Mouse (Mus musculus) heart, embryonic 14.5 days (tissue): ENCODE results near the gene Slc22a28. TPM values are rescaled to one million over a fixed set of nuclear protein-coding genes. Genes with fewer than 3 reads are reported as not detected.
"Not testable (repeated sequence)": the region's sequence is repeated elsewhere in the genome, so short reads cannot be mapped to it uniquely, and the experiment has no call there.

ENCODE experiments used
- ATAC-seq: fragments of 200-750 bp; cut with Nextera tagmentation; 2 replicates; pipeline ENCODE4 v1.8.0; 2017; ENCODE audit warnings: low read depth, moderate TSS enrichment; ENCODE audit not compliant: insufficient number of reproducible peaks, insufficient read depth, low FRiP score
- H3K27ac ChIP-seq, 2 experiments: fragments of 200-500 bp in 1 of 2; fragments of 300-500 bp in 1 of 2; sonication (generic) in 1 of 2; replicated peaks in 1 of 2; 2 replicates each; pipeline ENCODE4 v1.5.1; 2012 to 2014; ENCODE audit warnings: low read depth in 2 of 2, low read length in 2 of 2, control low read depth in 1 of 2, mild to moderate bottlenecking in 1 of 2, mixed read lengths in 1 of 2; ENCODE audit not compliant: control insufficient read depth in 1 of 2, insufficient read depth in 1 of 2
- H3K27me3 ChIP-seq: fragments of 300-500 bp; sonication (generic); 2 replicates; pipeline ENCODE4 v1.6.1; 2014; ENCODE audit warnings: mild to moderate bottlenecking, low read length, control low read depth; ENCODE audit not compliant: control insufficient read depth, insufficient read depth
- H3K36me3 ChIP-seq: fragments of 300-500 bp; sonication (generic); 2 replicates; pipeline ENCODE4 v1.6.1; 2014; ENCODE audit warnings: mild to moderate bottlenecking, control low read depth, low read length, mixed read lengths; ENCODE audit not compliant: control insufficient read depth, insufficient read depth
- H3K4me1 ChIP-seq, 2 experiments: fragments of 200-500 bp in 1 of 2; fragments of 300-500 bp in 1 of 2; sonication (generic) in 1 of 2; 2 replicates each; pipeline ENCODE4 v1.6.1; 2012 to 2014; ENCODE audit warnings: low read length in 2 of 2, control low read depth in 1 of 2, mixed read lengths in 1 of 2; ENCODE audit not compliant: control insufficient read depth in 2 of 2, insufficient read depth in 2 of 2
- H3K4me2 ChIP-seq: fragments of 300-500 bp; sonication (generic); 2 replicates; pipeline ENCODE4 v1.6.1; 2014; ENCODE audit warnings: mild to moderate bottlenecking, low read length
- H3K4me3 ChIP-seq, 2 experiments: fragments of 200-500 bp in 1 of 2; fragments of 300-500 bp in 1 of 2; sonication (generic) in 1 of 2; 2 replicates each; pipeline ENCODE4 v1.5.1; 2012 to 2014; ENCODE audit warnings: low read length in 2 of 2, mild to moderate bottlenecking in 2 of 2, control low read depth in 1 of 2, low read depth in 1 of 2, moderate library complexity in 1 of 2; ENCODE audit not compliant: control insufficient read depth in 1 of 2, insufficient read depth in 1 of 2
- H3K9ac ChIP-seq: fragments of 300-500 bp; sonication (generic); 2 replicates; pipeline ENCODE4 v1.6.1; 2014; ENCODE audit warnings: mild to moderate bottlenecking, low read length
- H3K9me3 ChIP-seq: fragments of 300-500 bp; sonication (generic); 2 replicates; pipeline ENCODE4 v1.6.1; 2016; ENCODE audit warnings: low read length, control low read depth; ENCODE audit not compliant: control insufficient read depth
- WGBS: fragments of 180-500 bp; shearing (Covaris S2); extraction: QIAGEN DNeasy Blood & Tissue Kit; methylation state at CpG from one replicate; pipeline ENCODE4 v1.1.7; 2014; 5-methylcytosine and 5-hydroxymethylcytosine counted together
- polyA plus RNA-seq: library from polyadenylated mRNA; unstranded; fragments of >200 nt; fragmentation: Nextera tagmentation; extraction: Ambion mirVana; gene quantifications from 2 replicates; pipeline ENCODE4 v1.2.1, GENCODE M21; 2014

The Slc22a28 gene
- polyA plus RNA-seq = not detected in 2 replicates

GRCm38 (mm10) chr19:8131881-8132280 is at the start of gene Slc22a28:
TSS of gene Slc22a28 (minus strand) at chr19:8131982.
- H3K4me1 ChIP-seq, H3K27me3 ChIP-seq, H3K27ac ChIP-seq, H3K9me3 ChIP-seq, ATAC-seq, H3K36me3 ChIP-seq, H3K9ac ChIP-seq, H3K4me2 ChIP-seq, H3K4me3 ChIP-seq: not testable (repeated sequence)
- 79% methylated on average over 2 of the region's 3 CpGs for WGBS

- no peaks in the 10 kb centered on the region for H3K27me3 ChIP-seq
- H3K9me3 ChIP-seq = peaks cover 2% of the 10 kb centered on the region; the same call in 1 of the 2 replicates
- WGBS = 45% methylated on average over 2 of the region's 2 CpGs
- no peaks in the 10 kb centered on the region for H3K4me1 ChIP-seq
- no peak for ATAC-seq
- H3K9ac ChIP-seq = no peak overlapping the region
- no peak overlapping the region for H3K4me3 ChIP-seq
- H3K27ac ChIP-seq = no peak overlapping the region
- H3K4me2 ChIP-seq = no peak overlapping the region
- no peaks in the 10 kb centered on the region for H3K36me3 ChIP-seq
Observed at GRCm38 (mm10) chr19:8148787-8149523, 17.2 kb upstream of the Slc22a28 start.

DNA sequence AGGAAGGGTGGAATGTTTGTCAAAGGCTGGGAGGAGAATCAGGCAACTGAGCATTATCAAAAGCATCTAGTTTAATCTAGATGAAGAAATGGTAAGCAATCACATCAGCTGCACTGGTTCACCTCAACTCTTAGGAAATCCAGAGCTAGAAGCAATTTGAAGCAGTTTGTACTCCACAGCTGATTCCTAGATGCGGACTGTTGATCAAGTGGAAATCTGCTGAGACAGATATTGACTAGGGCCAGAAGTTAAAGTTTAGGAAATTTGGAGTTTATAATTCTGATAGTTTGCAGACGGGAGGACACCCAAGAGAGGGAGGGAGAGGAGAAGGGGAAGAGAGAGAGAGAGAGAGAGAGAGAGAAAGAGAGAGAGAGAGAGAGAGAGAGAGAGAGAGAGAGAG is 10.9 kb upstream of the Slc22a28 start:
- not testable (repeated sequence) for H3K27me3 ChIP-seq, H3K27ac ChIP-seq, H3K4me2 ChIP-seq, H3K4me3 ChIP-seq, H3K4me1 ChIP-seq, H3K36me3 ChIP-seq, ATAC-seq, H3K9me3 ChIP-seq, H3K9ac ChIP-seq
- WGBS = 81% methylated on average over 2 of the region's 2 CpGs

GRCm38 (mm10) chr19:8134127-8134841 is 2.5 kb upstream of the Slc22a28 start:
- not testable (repeated sequence) for H3K9me3 ChIP-seq, H3K4me3 ChIP-seq, H3K4me1 ChIP-seq, H3K36me3 ChIP-seq, H3K27ac ChIP-seq, H3K9ac ChIP-seq, H3K27me3 ChIP-seq, H3K4me2 ChIP-seq, ATAC-seq
- 63% methylated on average over 14 of the region's 14 CpGs for WGBS

DNA sequence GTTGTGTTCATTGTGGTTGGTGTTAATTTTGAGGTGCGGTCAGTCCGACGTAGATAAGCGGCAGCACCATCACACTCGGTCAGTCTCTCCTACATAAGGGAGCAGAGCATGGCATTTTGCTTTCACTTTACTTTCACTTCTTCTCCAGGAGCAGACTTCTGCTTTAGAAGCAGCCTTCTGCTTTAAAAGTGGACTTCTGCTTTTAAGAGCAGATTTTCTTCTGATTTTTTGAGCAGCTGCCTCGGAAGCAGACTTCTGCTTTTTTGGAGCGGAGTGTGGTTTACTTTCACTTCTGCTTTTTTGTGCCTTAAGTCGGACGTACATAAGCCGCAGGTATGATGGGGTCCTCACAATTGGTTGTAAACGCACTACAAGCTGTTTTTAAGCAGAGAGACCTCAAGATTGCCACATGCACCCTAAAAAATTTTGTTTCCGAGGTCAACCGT is 111.9 kb downstream of the Slc22a28 start:
- Histone ChIP-seq H3K4me1 (no peaks in the 10 kb centered on the region), H3K9me3 (0 out of 2 replicates have a peak, but pooled peaks cover 10% of the 10 kb centered on the region), H3K9ac (no peak overlapping the region), H3K4me2 (no peak overlapping the region), H3K27me3 (no peaks in the 10 kb centered on the region), H3K27ac (no peak overlapping the region), H3K36me3 (no peaks in the 10 kb centered on the region), H3K4me3 (no peak overlapping the region)
- 85% methylated on average over 13 of the region's 13 CpGs for WGBS
- no peak for ATAC-seq

DNA sequence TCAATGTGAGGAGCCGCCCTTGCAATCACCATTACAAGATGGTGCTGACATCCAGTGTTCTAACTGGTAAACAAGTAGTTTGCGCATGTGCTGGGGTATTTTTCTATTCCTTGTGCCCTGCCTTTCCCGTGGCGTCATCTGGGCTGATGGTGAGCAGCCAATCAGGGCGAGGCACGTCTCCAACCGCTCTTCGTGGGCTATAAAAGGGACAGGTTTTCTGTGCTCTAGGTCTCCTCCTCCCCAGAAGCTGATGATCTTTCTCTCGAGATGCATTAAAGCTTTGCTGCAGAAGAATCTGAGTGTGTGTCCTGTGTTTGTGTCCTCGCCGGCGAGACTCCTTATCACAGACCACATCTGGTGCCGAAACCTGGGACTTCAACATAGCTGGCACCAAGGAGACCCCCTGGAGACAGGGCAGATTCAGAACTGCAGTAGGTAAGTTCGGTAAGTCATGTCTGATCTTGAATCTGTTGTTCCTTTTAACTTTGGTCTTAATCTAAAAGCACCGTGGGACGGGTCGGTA is 112.4 kb downstream of the Slc22a28 start:
- H3K4me3 ChIP-seq, H3K9me3 ChIP-seq, ATAC-seq, H3K27me3 ChIP-seq, H3K36me3 ChIP-seq, H3K9ac ChIP-seq, H3K4me2 ChIP-seq, H3K4me1 ChIP-seq, H3K27ac ChIP-seq: not testable (repeated sequence)
- 88% methylated on average over 17 of the region's 17 CpGs for whole genome bisulfite sequencing

DNA sequence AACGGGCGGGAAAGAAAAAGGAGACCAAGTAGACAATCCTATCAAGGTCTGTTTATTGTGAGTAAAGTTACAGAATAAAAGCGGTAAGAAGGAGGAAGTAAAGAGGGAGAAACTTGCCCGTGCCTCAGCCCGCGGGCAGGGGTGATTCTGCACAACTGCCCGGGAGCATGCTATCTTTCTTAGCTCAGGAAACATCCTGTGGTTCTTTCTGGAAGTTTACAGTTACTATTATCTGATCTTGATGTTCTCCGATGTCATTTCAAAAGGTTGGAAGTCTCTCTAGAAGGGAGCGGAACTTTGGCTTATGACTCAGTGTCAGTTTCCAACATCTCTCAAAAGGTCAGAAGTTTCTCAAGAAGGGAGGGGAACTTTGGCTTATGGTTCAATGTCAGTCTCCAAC is 113.2 kb downstream of the Slc22a28 start:
- not testable (repeated sequence) for H3K36me3 ChIP-seq, H3K9ac ChIP-seq, H3K4me3 ChIP-seq, H3K4me2 ChIP-seq, H3K4me1 ChIP-seq, H3K27ac ChIP-seq, H3K27me3 ChIP-seq, H3K9me3 ChIP-seq, ATAC-seq
- 85% methylated on average over 9 of the region's 9 CpGs for WGBS
